Mouse (Mus musculus): Measurements from ENCODE around the gene Ddx5.
"Not testable (repeated sequence)": the region's sequence is repeated elsewhere in the genome, so short reads cannot be mapped to it uniquely, and the experiment has no call there.

The Ddx5 gene

GRCm38 (mm10) chr11:106760511-106760910 is 28.5 kb downstream of the Ddx5 start:
- peak; percentile 41 for DNase-seq

- peak; percentile 54 for DNase-seq
These were observed 30.0 kb downstream of the Ddx5 start for GRCm38 (mm10) chr11:106759028-106759427.

DNA sequence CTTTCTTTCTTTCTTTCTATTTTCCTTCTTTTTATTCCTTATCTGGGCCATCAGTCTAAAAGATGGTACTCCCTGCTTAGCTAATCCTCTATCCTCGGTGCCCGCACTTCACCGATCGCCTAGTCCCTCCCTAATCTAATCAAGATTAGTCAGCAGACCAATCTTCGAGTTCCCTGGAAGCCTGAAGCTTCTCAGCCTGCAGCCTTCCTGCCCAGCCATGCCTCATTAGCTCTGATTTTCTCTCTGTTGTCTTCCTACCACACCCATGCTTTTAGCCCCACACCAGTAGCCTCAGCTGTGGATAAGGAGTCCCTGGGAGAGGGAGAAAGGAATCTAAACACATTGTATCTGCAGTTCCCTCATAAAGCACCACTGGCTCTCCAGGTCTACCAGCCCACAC is 33.4 kb downstream of the Ddx5 start:
- no peak for DNase-seq

DNA sequence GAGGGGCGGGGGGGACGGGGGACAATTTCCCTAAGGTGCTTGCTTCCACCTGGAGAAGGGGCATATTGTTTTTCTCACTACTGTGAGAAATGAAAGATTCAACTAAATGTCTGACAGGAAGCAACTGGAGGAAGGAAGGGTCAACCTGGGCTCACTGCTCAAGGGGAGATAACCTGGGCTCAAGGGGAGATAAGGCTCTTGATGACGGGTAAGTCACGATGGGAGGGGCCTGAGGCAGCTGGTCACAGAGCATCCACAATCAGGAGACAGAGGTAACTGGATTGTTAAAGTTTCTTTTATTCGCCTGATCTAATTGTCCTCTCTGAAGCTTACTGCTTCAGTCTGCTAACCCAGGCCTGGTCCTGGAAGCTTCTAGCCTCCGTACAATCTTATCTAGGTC is 35.7 kb downstream of the Ddx5 start:
- DNase-seq, result no peak

DNA sequence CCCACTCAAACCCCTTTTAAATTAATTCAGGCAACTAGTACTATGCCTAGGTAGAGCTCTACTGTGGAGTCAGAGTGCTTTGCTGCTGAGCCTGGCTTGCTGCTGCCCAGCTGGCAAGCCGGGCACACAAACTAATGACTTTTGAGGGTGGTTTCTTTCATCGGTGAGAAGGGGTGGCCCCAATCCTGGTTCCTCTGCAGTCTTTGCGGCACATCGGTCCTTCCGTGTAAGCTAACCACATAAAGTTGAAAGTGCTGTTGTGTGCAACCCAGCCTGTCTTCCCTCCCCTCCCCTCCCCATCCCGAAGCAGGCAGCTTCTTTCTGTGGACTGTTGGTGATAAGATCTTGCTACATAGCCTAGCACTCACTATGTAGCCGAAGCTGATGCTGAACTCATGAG is 36.9 kb downstream of the Ddx5 start:
- DNase-seq, result peak; percentile 70

DNA sequence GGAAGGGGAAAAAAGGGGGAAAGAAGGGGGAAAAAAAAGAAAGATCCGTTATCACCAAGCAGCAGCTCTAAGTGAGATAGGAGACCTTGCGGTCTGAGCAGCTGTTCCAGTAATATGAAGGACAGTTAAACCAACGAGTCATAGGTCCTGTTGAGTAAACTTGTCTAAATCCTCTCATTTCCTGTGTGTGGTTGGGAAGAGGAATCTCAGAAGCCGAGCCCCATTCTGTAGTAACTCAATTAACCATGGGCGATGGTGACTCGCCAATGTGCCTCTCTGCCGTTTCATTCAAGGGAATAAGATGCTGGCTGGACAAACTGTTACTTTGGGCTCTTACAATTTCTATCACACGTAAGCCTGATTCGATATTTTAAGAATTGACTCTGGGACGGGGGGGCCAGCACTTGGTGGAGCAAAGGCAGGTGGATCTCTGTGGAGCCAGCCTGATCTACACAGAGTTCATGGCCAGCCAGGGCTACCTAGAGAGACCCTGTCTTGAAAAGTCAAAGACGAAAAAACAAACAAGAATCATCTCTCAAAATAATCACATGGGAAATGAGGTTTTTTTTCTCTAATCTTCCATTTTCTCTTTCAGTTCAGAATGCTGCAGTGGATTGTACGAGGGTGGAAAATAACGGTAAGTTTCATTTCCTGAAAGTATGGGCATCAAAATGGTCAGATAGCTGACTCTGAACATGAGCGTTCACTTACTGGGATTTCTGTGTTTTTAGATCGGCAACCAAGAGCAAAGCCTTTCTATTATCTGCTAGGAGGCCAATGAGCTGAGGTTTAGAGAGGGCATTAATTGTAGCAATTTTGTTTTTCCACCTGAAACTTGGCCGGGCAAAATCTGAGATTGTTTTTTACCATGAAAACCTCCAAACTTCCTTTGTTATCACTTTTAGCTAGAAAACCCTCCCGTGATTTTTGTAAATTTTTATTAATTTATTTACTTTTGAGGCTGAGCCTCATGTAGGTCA is 37.7 kb downstream of the Ddx5 start, which contains the start of gene Milr1:
Milr1 (plus strand) TSS at position 188 of the 980 bp plus-strand sequence.
- DNase-seq, result no peak

- no peak for DNase-seq
These were observed 38.7 kb downstream of the Ddx5 start, which contains the start of gene Pecam1 for GRCm38 (mm10) chr11:106750121-106750751. Pecam1 (minus strand) TSS chr11:106750628.

- not testable (repeated sequence) for DNase-seq
These were observed 39.3 kb downstream of the Ddx5 start for GRCm38 (mm10) chr11:106749557-106750120.

DNA sequence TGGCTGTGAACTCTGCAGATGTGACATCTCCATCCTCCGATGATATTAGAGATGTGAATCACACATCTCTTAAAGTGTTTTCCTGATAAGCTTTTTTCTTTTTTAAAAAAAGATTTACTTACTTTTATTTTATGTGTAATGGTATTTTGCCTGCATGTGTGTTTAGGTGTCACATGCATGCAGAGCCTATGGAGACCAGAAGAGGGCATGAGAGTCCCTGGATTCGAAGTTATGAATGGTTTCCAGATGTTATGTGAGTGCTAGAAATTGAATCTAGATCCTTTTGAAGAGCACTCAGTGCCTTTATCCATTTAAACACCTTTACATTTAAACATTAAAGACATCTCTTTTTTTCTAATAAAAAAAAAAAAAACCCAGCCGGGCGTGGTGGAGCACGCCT is 44.0 kb downstream of the Ddx5 start:
- no peak for DNase-seq

GRCm38 (mm10) chr11:106742388-106742841 is 46.6 kb downstream of the Ddx5 start:
- no peak for DNase-seq

DNA sequence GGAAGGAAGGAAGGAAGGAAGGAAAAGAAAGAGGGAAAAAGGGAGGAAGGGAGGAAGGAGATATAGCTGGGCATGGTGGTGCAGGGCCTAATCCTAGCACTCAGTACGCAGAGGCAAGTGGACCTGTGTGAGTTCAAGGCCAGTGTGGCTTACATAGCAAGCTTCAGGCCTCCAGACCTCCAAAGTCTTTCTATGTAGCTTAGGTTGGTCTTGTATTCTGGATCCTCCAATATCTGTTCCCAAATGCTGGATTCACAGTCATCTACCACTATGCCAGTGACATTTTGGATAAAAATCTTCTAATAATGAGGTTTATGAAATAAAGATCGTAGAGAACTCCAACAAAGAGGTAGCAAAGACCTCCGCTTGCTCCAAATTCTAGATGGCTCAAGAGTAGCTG is 47.2 kb downstream of the Ddx5 start:
- no peak for DNase-seq

DNA sequence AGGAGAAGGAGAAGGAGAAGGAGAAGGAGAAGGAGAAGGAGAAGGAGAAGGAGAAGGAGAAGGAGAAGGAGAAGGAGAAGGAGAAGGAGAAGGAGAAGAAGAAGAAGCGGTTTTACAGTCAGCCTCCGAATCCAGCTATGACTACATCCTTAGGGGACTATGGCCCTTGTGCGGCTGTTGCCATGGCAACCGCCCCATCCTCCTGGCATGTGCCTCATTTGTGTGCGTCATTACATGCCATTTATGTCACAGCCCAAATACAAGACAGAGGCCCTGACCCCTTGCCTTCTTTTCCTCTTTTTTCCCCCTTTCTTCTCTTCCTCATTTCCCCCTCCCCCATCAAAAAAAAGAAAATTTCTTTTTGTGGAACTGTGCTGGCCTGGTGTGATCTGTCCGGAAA is 47.8 kb downstream of the Ddx5 start:
- DNase-seq, result no peak

DNA sequence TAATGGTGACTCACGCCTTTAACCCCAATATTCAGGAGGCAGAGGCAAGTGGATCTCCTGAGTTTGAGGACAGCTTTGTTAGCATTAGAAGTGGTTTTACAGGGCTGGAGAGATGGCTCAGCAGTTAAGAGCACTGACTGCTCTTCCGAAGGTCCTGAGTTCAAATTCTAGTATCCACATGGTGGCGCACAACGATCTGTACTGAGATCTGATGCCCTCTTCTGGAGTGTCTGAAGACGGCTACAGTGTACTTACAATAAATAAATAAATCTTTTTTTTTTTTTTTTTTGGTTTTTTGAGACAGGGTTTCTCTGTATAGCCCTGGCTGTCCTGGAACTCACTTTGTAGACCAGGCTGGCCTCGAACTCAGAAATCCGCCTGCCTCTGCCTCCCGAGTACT is 48.3 kb downstream of the Ddx5 start:
- DNase-seq, result not testable (repeated sequence)

DNA sequence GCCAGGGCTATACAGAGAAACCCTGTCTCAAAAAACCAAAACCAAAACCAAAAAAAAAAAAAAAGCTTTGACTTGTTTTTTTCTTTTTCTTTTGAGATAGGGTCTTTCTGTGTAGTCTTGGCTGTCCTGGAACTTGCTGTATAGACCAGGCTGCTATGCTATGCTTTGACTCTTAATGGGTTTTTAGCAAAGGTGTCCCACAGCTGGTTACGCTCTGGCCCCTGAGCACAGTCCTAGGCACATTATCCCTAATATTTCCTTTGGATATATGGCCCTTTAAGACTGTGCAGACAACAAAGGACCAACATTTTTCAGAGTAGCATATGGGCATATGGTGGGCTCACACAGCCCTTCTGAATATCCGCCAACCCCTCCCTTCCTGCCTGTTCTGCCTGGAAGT is 49.9 kb downstream of the Ddx5 start:
- no peak for DNase-seq

DNA sequence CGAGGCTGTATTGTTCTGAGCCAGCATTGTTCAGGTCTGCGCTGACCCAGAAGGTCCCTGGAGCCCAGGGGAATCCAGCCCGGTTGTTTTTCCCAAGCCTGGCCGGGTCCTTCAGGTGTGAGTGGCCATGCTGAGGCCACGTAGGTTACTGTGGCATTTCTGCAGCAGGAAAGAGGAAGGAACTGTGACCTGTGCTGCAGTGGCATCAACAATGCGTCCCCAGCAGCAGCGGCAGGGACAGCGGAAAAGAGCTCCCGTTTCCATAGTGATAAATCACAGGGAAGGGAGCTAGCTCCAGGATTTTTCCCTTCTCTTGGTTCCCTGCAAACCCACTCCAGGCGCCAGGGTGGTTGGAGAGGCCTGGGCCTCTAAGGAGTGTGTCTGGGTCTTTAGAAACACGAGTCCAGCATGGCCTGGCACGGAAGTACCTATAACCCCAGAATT is 51.8 kb downstream of the Ddx5 start:
- peak; percentile 32 for DNase-seq

GRCm38 (mm10) chr11:106736614-106737013 is 52.4 kb downstream of the Ddx5 start:
- DNase-seq, result no peak

- no peak for DNase-seq
These were observed 58.3 kb downstream of the Ddx5 start for GRCm38 (mm10) chr11:106730714-106731113.

All from layer of hippocampus, adult 9-11 months (tissue).